Mouse (Mus musculus) MEL (cell line): ENCODE results near the gene Comt. TPM values are rescaled to one million over a fixed set of nuclear protein-coding genes. Genes with fewer than 3 reads are reported as not detected.

Experiments used
- DNase-seq: peaks from one replicate; pipeline ENCODE4 v3.0.0; 2011; ENCODE audit warnings: low read depth, low spot score
- H3K27ac ChIP-seq: 2 replicates; pipeline ENCODE4 v1.5.1; 2012; ENCODE audit warnings: low read depth, mild to moderate bottlenecking, control low read depth, low read length, moderate library complexity; ENCODE audit not compliant: control insufficient read depth
- H3K27me3 ChIP-seq, 2 experiments: fragments of 150-350 bp in 1 of 2; sonication (generic) in 1 of 2; 2 replicates each; pipeline ENCODE4 v1.6.1; 2012; ENCODE audit warnings: low read length in 2 of 2, mild to moderate bottlenecking in 2 of 2, improper control_type of control experiment in 1 of 2, moderate library complexity in 1 of 2; ENCODE audit not compliant: insufficient read depth in 2 of 2, control insufficient read depth in 1 of 2
- H3K36me3 ChIP-seq, 2 experiments: 2 replicates each; pipeline ENCODE4 v1.6.1; 2012 to 2014; ENCODE audit warnings: low read length in 2 of 2, improper control_type of control experiment in 1 of 2, inconsistent platforms in 1 of 2, mild to moderate bottlenecking in 1 of 2; ENCODE audit not compliant: insufficient read depth in 2 of 2, control insufficient read depth in 1 of 2
- H3K4me1 ChIP-seq, 2 experiments: fragments of 150-350 bp in 1 of 2; sonication (generic) in 1 of 2; 2 replicates each; pipeline ENCODE4 v1.6.1; 2012; ENCODE audit warnings: low read length in 2 of 2, improper control_type of control experiment in 1 of 2, mild to moderate bottlenecking in 1 of 2; ENCODE audit not compliant: insufficient read depth in 2 of 2, control insufficient read depth in 1 of 2
- H3K4me3 ChIP-seq, 2 experiments: fragments of 150-350 bp in 1 of 2; sonication (generic) in 1 of 2; 2 replicates each; pipeline ENCODE4 v1.5.1; 2012; ENCODE audit warnings: low read depth in 2 of 2, low read length in 2 of 2, mild to moderate bottlenecking in 2 of 2, moderate library complexity in 2 of 2, control low read depth in 1 of 2, improper control_type of control experiment in 1 of 2; ENCODE audit not compliant: control insufficient read depth in 1 of 2, insufficient read depth in 1 of 2
- H3K79me2 ChIP-seq: 2 replicates; pipeline ENCODE4 v1.6.1; 2012; ENCODE audit warnings: mild to moderate bottlenecking, low read length, moderate library complexity; ENCODE audit not compliant: control insufficient read depth, poor library complexity, insufficient read depth
- H3K9ac ChIP-seq: 2 replicates; pipeline ENCODE4 v1.6.1; 2012; ENCODE audit warnings: low read depth, mild to moderate bottlenecking, control low read depth, low read length, moderate library complexity; ENCODE audit not compliant: control insufficient read depth, poor library complexity, severe bottlenecking
- H3K9me3 ChIP-seq: fragments of 150-350 bp; sonication (generic); replicated peaks from 2 replicates; pipeline ENCODE4 v1.6.1; 2012; ENCODE audit warnings: mild to moderate bottlenecking, low read length, improper control_type of control experiment, moderate library complexity; ENCODE audit not compliant: insufficient read depth
- BHLHE40 ChIP-seq: IDR thresholded peaks from 2 replicates; pipeline ENCODE4 v1.6.1; 2012; ENCODE audit warnings: low read depth, mild to moderate bottlenecking, inconsistent platforms, low read length, improper control_type of control experiment, borderline replicate concordance
- E2F4 ChIP-seq: IDR thresholded peaks from 2 replicates; pipeline ENCODE4 v1.6.1; 2011; ENCODE audit warnings: low read depth, low read length, improper control_type of control experiment, borderline replicate concordance
- ELF1 ChIP-seq: IDR thresholded peaks from 2 replicates; pipeline ENCODE4 v1.6.1; 2014; ENCODE audit warnings: low read depth, mild to moderate bottlenecking, inconsistent platforms, low read length, improper control_type of control experiment, moderate library complexity
- ETS1 ChIP-seq: IDR thresholded peaks from 2 replicates; pipeline ENCODE4 v1.6.1; 2012; ENCODE audit warnings: low read depth, mild to moderate bottlenecking, inconsistent platforms, low read length, improper control_type of control experiment, moderate library complexity
- JUND ChIP-seq: IDR thresholded peaks from 2 replicates; pipeline ENCODE4 v1.6.1; 2011; ENCODE audit warnings: low read depth, mild to moderate bottlenecking, improper control_type of control experiment, low read length
- MAFK ChIP-seq: IDR thresholded peaks from 2 replicates; pipeline ENCODE4 v1.6.1; 2011; ENCODE audit warnings: low read depth, mild to moderate bottlenecking, low read length, improper control_type of control experiment, borderline replicate concordance
- MAX ChIP-seq: IDR thresholded peaks from 2 replicates; pipeline ENCODE4 v1.6.1; 2011; ENCODE audit warnings: low read length, improper control_type of control experiment
- MAZ ChIP-seq: IDR thresholded peaks from 2 replicates; pipeline ENCODE4 v1.6.1; 2012; ENCODE audit warnings: low read depth, mild to moderate bottlenecking, inconsistent platforms, low read length, improper control_type of control experiment
- MEF2A ChIP-seq: IDR thresholded peaks from 2 replicates; pipeline ENCODE4 v1.6.1; 2014; ENCODE audit warnings: low read depth, mild to moderate bottlenecking, inconsistent platforms, low read length, improper control_type of control experiment; ENCODE audit not compliant: poor library complexity, insufficient replicate concordance, severe bottlenecking; ENCODE audit errors: extremely low read depth
- MYB ChIP-seq: IDR thresholded peaks from 2 replicates; pipeline ENCODE4 v1.6.1; 2011; ENCODE audit warnings: mild to moderate bottlenecking, low read depth, low read length, improper control_type of control experiment
- MYC ChIP-seq: IDR thresholded peaks from 2 replicates; pipeline ENCODE4 v1.6.1; 2011; ENCODE audit warnings: low read depth, mild to moderate bottlenecking, low read length, improper control_type of control experiment, moderate library complexity
- NRF1 ChIP-seq: IDR thresholded peaks from 2 replicates; pipeline ENCODE4 v1.6.1; 2014; ENCODE audit warnings: low read depth, mild to moderate bottlenecking, inconsistent platforms, low read length, improper control_type of control experiment, moderate library complexity; ENCODE audit not compliant: poor library complexity, insufficient read depth, severe bottlenecking
- POLR2A ChIP-seq, 2 experiments: IDR thresholded peaks; 2 replicates each; pipeline ENCODE4 v1.6.1; 2011 to 2012; ENCODE audit warnings: low read length in 2 of 2, mild to moderate bottlenecking in 2 of 2, control low read depth in 1 of 2, improper control_type of control experiment in 1 of 2, low read depth in 1 of 2, moderate library complexity in 1 of 2; ENCODE audit not compliant: control insufficient read depth in 1 of 2, insufficient read depth in 1 of 2, poor library complexity in 1 of 2
- POLR2AphosphoS2 ChIP-seq: IDR thresholded peaks from 2 replicates; pipeline ENCODE4 v1.6.1; 2011; ENCODE audit warnings: low read length, improper control_type of control experiment
- POLR2AphosphoS5 ChIP-seq: IDR thresholded peaks from 2 replicates; pipeline ENCODE4 v1.6.1; 2012; ENCODE audit warnings: low read depth, borderline replicate concordance, mild to moderate bottlenecking, inconsistent platforms, low read length, moderate library complexity, mixed read lengths
- SIN3A ChIP-seq: IDR thresholded peaks from 2 replicates; pipeline ENCODE4 v1.6.1; 2012; ENCODE audit warnings: low read length, improper control_type of control experiment, inconsistent platforms
- TAL1 ChIP-seq: IDR thresholded peaks from 2 replicates; pipeline ENCODE4 v1.6.1; 2012; ENCODE audit warnings: mild to moderate bottlenecking, inconsistent platforms, low read length, moderate library complexity, mixed read lengths
- TCF12 ChIP-seq: IDR thresholded peaks from 2 replicates; pipeline ENCODE4 v1.6.1; 2014; ENCODE audit warnings: low read depth, mild to moderate bottlenecking, inconsistent platforms, low read length, improper control_type of control experiment, moderate library complexity
- USF2 ChIP-seq, 2 experiments: IDR thresholded peaks; 2 replicates each; pipeline ENCODE4 v1.6.1; 2011 to 2012; ENCODE audit warnings: improper control_type of control experiment in 2 of 2, low read length in 2 of 2, borderline replicate concordance in 1 of 2, inconsistent platforms in 1 of 2, low read depth in 1 of 2, mild to moderate bottlenecking in 1 of 2; ENCODE audit not compliant: insufficient read depth in 1 of 2
- ZKSCAN1 ChIP-seq: IDR thresholded peaks from 2 replicates; pipeline ENCODE4 v1.6.1; 2012; ENCODE audit warnings: low read depth, mild to moderate bottlenecking, inconsistent platforms, low read length, improper control_type of control experiment, moderate library complexity
- ZMIZ1 ChIP-seq: IDR thresholded peaks from 2 replicates; pipeline ENCODE4 v1.6.1; 2012; ENCODE audit warnings: low read depth, mild to moderate bottlenecking, inconsistent platforms, low read length, improper control_type of control experiment, moderate library complexity
- polyA plus RNA-seq, 2 experiments: library from polyadenylated mRNA; stranded (reverse) in 1 of 2; unstranded in 1 of 2; fragments of >175 nt in 1 of 2; fragments of >200 nt in 1 of 2; gene quantifications; 2 replicates each; pipeline versions ENCODE4 v1.2.1 to v1.2.4; 2012; ENCODE audit warnings: low replicate concordance in 2 of 2, low read depth in 1 of 2; ENCODE audit not compliant: insufficient read length in 2 of 2, insufficient read depth in 1 of 2, missing spikeins in 1 of 2
- total RNA-seq: library from RNA; depleted of rRNA; stranded (reverse); fragments of 300-350 nt; gene quantifications from 2 replicates; pipeline ENCODE4 v1.2.3, GENCODE M21; 2012

Comt gene
- total and polyA plus RNA-seq, 3 experiments = 62.5 to 71.8 TPM; not detected in 1

DNA sequence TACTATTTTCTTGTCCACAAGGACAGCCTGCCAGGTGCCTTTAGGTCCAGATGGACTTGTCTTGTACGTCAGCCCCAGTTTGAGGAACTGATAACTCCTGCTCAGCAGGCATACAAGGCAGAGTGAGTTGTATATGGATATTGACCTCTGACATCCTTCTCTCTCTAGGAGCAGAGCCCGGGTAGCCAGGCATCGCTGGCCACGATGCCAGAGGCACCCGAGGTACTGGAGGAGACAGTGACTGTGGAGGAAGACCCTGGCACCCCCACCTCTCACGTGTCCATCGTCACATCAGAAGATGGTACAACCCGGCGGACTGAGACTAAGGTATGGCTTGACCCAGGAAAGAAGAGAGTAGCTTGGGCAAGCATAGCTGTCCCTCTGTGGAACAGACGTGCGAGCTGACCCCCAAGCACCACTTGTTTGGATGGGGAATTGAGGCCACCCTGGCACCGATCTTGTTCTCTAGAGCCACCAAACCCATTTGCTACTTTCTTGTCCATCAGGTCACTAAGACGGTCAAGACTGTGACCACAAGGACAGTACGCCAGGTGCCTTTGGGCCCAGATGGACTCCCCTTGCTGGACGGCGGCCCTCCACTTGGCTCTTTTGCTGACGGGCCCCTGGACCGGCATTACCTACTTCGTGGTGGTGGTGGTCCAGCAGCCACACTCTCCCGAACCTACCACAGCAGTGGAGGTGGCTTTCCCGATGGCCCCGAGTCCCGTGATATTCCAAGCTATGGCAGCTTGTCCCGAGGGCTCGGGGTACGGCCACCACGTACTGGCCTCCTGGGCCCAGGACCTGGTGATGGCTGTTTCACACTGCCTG lies 29.6 kb downstream of the Comt start:
- H3K4me3 ChIP-seq = no peak overlapping the region
- H3K27me3 ChIP-seq = no peaks in the 10 kb centered on the region
- no peak for DNase-seq
- H3K27ac ChIP-seq = no peak overlapping the region
- H3K9me3 ChIP-seq = no peaks in the 10 kb centered on the region
- H3K9ac ChIP-seq = no peak overlapping the region
- TF ChIP-seq POLR2AphosphoS2 (no peak), ZMIZ1 (no peak), USF2 (IDR thresholded peaks at IDR 0.05; ENCODE audit: borderline replicate concordance in 1 of 2, insufficient read depth in 1 of 2, low read depth in 1 of 2, low read length in 2 of 2) (no peak), BHLHE40 (no peak), ETS1 (no peak), MYC (no peak), NRF1 (no peak)
- H3K36me3 ChIP-seq = no peaks in the 10 kb centered on the region
- H3K79me2 ChIP-seq = no peaks in the 10 kb centered on the region; the same call in 1 of the 2 replicates
- H3K4me1 ChIP-seq = peaks cover 2 to 6% of the 10 kb centered on the region in 2 experiments; a peak in 2 of 4 replicates

DNA sequence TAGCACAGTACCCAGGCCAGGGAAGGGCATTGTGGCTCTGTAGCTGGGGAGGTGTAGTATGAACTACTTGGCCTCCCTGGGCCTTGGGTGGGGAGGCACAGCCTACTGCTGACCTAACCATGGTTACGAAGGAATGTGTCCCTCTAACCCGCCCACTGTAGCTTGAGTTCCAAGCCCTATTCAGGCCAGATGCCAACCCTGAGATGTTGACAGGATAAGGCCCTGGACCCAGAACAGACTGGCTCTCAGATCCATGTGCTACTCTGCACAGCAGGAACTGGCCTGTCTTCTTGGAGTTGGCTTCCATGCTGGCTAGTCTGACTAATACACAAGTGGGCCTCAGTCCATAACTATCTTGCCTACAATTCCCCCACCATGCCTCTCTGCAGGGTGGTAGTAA lies 30.5 kb downstream of the Comt start:
- Histone ChIP-seq H3K4me1 (peaks cover 3 to 9% of the 10 kb centered on the region in 2 experiments; a peak in 2 of 4 replicates), H3K27me3 (no peaks in the 10 kb centered on the region), H3K4me3 (no peak overlapping the region), H3K36me3 (no peaks in the 10 kb centered on the region), H3K9me3 (no peaks in the 10 kb centered on the region), H3K27ac (no peak overlapping the region), H3K9ac (no peak overlapping the region), H3K79me2 (no peaks in the 10 kb centered on the region; the same call in 1 of the 2 replicates)
- no peak for DNase-seq
- no peak for TF ChIP-seq MYB
- TF ChIP-seq SIN3A = no peak
- no peak for TF ChIP-seq MAZ
- no peak for TF ChIP-seq E2F4
- no peak for TF ChIP-seq TCF12
- no peak for TF ChIP-seq ZKSCAN1
- TF ChIP-seq JUND = no peak
- TF ChIP-seq MEF2A = no peak
- TF ChIP-seq TAL1 = no peak
- no peak for TF ChIP-seq POLR2AphosphoS5
- no peak for TF ChIP-seq ELF1
- TF ChIP-seq MAX = no peak
- TF ChIP-seq USF2 (IDR thresholded peaks at IDR 0.05; ENCODE audit: borderline replicate concordance in 1 of 2, insufficient read depth in 1 of 2, low read depth in 1 of 2, low read length in 2 of 2) = no peak
- no peak for TF ChIP-seq MAFK
- TF ChIP-seq POLR2A (IDR thresholded peaks at IDR 0.05; ENCODE audit: control insufficient read depth in 1 of 2, insufficient read depth in 1 of 2, low read depth in 1 of 2, low read length in 2 of 2, poor library complexity in 1 of 2) = no peak
